Mouse (Mus musculus) spleen, postnatal 14 days (tissue): ENCODE data around the gene Ddx46.
A peak's percentile ranks its signal among the peaks of the same experiment; 100 is the strongest.
"Not testable (repeated sequence)": the region's sequence is repeated elsewhere in the genome, so short reads cannot be mapped to it uniquely, and the experiment has no call there.

ENCODE experiments used
- DNase-seq, 2 experiments: peaks; one replicate each; pipeline ENCODE4 v3.0.0; 2021 to 2022; ENCODE audit warnings: low spot score in 2 of 2

Ddx46 gene

GRCm38 (mm10) chr13:55634639-55635127, at the start of gene Ddx46:
TSS of gene Ddx46 (plus strand) at chr13:55635027.
- peak; percentile 85 to 91 for DNase-seq

GRCm38 (mm10) chr13:55591961-55592490, 42.8 kb upstream of the Ddx46 start:
- DNase-seq: no peak

GRCm38 (mm10) chr13:55592512-55593253, 42.1 kb upstream of the Ddx46 start:
- DNase-seq: peak; percentile 92 to 95

- DNase-seq: no peak
These were observed 41.5 kb upstream of the Ddx46 start for GRCm38 (mm10) chr13:55593254-55593747.

DNA sequence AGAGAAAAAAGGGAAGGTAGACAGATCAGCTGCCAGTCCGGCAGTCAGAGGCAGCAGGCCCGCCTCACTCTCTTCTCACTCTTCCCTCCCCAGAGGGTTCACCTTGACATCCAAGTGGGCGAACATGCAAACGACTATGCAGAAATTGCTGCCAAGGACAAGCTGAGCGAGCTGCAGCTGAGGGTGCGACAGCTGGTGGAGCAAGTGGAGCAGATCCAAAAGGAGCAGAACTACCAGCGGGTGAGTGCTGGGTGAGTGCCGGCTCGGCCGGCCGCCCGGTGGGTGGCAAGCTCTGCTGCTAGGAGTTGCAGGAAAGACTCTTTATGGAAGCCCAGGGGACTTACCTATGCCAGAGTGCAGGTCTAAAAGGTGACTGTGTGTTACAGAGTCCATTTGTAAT, 39.5 kb upstream of the Ddx46 start:
- DNase-seq: no peak

GRCm38 (mm10) chr13:55596802-55597201, 38.0 kb upstream of the Ddx46 start:
- DNase-seq: no peak

- peak; percentile 73 to 84 for DNase-seq
These were observed 35.0 kb upstream of the Ddx46 start, which contains the start of gene B4galt7 for GRCm38 (mm10) chr13:55599566-55600540. TSS of gene B4galt7 (plus strand) at chr13:55599896.

DNA sequence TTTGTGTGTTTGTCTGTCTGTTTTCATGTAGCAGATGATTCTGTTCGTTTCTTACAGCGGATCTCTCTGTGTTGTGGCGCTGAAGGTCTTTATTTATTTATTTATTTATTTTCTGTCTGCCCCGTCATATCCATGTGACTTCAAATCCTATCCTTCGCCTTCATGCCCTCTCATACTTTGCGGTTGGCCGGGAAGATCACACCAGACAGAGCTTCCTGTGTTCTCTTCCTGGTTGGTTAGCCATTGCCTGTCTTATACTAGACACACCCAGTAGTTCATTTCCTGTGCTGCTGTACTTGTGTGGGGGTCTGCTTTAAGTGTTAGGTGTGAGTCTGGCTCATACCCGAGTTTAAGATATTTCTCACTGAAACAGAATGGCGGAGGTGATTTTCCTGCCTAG, 34.2 kb upstream of the Ddx46 start:
- no peak for DNase-seq

DNA sequence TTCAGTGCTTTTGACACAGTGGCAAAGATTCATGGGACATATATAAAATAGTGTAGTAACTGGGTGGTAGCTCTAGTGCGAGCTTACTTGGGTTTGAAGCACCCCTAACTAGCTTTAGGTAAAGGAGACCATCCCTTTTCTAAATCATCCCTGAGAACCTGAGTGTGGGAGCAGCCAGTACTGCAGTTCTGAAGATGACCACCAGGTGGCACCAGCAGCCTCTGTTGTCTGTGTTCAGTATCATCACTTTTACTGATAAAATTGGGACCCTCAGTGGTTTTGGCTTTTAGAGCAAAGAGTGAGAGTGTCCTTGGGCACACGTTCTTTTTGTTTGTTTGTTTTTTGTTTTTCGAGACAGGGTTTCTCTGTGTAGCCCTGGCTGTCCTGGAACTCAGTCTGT, 33.2 kb upstream of the Ddx46 start:
- peak; percentile 68 to 82 for DNase-seq

GRCm38 (mm10) chr13:55604606-55605005, 30.2 kb upstream of the Ddx46 start:
- DNase-seq: no peak

GRCm38 (mm10) chr13:55606899-55607623, 27.8 kb upstream of the Ddx46 start:
- DNase-seq: no peak

DNA sequence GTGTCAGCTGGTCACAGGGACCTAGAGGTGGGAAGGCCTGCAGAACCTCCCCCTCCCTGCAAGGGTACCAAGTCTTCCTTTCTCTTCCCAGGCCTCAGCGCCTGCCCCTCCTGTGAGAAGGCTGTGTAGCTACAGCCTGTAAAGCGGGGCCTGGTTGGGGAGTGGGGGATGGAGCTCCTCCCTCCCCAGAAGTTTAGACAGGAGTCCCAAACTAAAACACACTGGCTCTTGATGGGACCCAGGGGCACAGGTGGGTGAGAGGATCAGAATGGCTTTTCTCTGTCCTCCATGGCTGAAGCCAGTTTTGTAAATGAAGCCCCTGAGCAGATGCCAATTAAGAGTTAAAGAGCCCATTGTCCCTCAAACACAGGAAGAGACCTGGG, 27.2 kb upstream of the Ddx46 start:
- DNase-seq: no peak

DNA sequence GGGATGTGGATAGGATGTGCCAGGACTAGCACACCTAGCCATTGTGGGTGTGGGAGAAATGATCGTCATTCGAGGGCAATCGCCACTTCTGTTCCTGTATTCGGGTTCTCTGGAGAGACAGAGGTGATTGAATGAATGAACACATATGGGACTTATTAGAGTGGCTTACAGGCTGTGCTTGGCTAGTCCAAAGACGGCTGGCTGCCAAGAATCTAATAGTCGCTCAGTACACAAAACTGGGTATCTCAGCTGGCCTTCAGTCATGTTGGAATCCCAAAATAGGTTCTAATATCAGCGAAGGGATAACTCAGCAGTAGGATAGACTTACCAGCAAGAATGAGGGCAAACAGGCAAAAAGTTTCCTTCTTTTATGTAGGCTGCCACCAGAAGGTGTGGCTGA, 22.8 kb upstream of the Ddx46 start:
- DNase-seq: no peak

DNA sequence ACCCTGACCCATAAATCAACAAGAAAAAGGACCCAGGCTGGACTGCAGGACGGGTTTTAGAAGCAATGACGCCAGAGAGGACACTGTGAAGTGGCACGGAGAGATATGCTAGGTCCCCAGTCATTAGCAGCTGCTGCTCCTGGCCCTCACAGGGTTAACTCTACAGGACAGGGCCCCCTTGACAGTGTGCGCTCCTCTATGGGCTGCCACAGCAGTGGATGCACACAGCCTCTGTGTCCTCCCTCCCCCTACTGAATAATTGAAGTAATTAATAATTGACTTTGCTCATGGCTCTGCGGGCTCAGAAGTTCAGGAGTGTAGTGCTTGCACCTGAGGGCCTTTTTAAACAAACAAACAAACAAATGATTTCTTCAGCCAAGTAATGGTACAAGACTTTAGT, 21.4 kb upstream of the Ddx46 start:
- DNase-seq: no peak

DNA sequence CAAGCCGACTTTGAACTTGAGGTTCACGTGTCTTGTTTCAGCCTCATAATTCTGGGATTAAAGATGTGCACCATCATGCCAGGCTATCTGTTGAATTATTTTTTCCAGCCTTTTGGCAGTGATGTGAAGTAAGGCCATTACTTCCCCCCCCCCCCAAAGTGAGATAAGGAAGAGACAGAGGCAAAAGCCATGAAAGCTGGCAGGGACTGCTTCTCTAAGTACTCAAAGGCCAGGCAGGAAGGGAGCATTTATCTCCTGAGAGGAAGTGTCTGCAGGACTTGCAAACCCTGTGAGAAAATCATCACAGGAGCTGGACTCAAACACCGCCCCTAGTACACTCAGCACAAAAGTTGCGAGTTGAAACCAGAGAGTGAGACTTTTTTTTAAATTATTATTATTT, 15.5 kb upstream of the Ddx46 start:
- no peak for DNase-seq

DNA sequence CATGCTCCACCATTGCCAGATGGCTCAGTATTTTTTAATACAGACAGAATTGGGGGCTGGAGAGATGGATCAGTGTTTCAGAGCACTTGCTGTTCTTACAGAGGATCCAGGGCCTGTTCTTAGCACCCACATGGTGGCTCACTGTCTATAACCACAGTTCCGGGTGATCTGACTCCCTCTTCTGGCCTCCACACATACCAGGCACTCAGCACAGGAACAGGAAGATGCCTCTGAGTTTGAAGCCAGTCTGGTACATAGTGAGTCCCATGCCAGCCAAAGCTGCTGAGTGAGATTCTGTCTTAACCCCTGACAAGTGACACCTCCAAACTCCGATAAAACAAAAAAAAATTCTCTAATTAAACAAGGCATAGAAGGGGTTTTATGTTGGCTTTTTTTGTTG, 14.6 kb upstream of the Ddx46 start:
- DNase-seq: no peak

DNA sequence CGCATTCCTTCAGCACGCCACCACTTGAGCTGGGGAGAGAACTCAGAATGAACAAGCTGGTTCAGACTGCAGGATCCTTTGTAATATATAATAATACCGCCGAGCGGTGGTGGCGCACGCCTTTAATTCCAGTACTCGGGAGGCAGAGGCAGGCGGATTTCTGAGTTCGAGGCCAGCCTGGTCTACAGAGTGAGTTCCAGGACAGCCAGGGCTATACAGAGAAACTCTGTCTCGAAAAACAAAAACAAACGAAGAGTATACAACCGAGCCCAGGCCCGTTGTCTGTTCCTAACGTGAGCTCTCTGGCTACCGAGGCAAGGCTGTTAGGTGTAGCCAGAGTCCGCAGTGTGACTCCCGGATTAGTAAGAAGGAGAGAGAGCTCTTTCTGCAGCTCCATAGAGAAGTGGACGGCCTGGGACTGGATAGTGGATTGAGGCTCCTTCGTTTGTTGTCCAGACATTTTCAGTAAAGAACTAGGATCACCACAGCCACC, 12.6 kb upstream of the Ddx46 start:
- DNase-seq: not testable (repeated sequence)

DNA sequence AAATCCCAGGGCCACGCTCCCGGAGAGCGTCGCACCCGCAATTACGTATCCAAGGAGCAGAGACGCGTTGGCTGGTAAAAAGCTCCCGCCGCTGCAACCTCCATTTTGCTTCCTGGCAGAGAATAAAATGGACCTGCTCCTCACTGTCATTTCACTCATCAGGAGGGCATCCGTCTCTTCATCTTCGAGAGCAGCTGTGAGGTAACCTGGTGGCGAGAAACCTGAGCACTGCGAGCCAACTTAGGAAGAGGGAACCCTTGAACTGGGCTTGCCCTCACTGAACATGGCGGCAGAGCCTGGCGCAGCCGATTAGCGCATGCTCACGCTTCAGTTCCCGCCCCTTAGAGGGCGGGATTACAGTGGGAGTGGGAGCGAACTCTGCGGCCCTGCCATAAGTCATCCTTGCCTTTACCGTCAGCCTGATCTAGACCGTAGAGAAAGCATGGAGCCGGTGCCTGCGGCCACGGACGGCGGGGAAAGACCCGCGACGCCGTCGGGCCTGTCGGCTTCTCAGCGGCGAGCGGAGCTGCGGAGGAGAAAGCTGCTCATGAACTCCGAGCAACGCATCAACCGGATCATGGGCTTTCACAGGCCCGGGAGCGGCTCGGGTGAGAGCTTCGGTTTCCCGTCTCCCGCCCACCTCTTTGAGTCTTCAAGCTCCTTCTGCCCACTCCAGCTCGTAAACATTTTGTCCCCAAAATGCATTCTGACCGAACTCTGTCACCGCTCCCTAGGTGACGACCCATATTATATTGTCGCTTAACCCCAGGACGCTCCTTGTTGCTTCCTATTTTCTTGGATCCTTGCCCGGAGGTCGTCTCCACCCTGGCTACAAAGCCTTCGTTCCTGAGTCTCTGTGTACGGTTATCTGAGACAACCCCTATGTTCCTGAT, 11.9 kb upstream of the Ddx46 start, which contains the start of gene Caml:
Gene Caml, plus strand, starts transcription at position 357 of the 893 bp plus-strand sequence.
- peak; percentile 76 to 83 for DNase-seq

GRCm38 (mm10) chr13:55635146-55635571, 332 bp downstream of the Ddx46 start:
- no peak for DNase-seq
